Mouse (Mus musculus) ES-E14 (cell line): Measurements from ENCODE around the gene Spert.

Source experiments
- CHD2 ChIP-seq: IDR thresholded peaks from 2 replicates; pipeline ENCODE4 v1.6.1; 2014; ENCODE audit warnings: mild to moderate bottlenecking, low read depth, low read length, inconsistent platforms
- HCFC1 ChIP-seq: IDR thresholded peaks from 2 replicates; pipeline ENCODE4 v1.6.1; 2012; ENCODE audit warnings: low read length, inconsistent platforms, borderline replicate concordance; ENCODE audit not compliant: insufficient read depth
- MAFK ChIP-seq: IDR thresholded peaks from 2 replicates; pipeline ENCODE4 v1.6.1; 2014; ENCODE audit warnings: mild to moderate bottlenecking, low read depth, low read length, inconsistent platforms; ENCODE audit not compliant: insufficient read depth
- ZC3H11A ChIP-seq: IDR thresholded peaks from 2 replicates; pipeline ENCODE4 v1.6.1; 2012; ENCODE audit warnings: low read depth, mild to moderate bottlenecking, inconsistent platforms, low read length, borderline replicate concordance
- ZNF384 ChIP-seq: IDR thresholded peaks from 2 replicates; pipeline ENCODE4 v1.6.1; 2012; ENCODE audit warnings: low read depth, low read length, inconsistent platforms

DNA sequence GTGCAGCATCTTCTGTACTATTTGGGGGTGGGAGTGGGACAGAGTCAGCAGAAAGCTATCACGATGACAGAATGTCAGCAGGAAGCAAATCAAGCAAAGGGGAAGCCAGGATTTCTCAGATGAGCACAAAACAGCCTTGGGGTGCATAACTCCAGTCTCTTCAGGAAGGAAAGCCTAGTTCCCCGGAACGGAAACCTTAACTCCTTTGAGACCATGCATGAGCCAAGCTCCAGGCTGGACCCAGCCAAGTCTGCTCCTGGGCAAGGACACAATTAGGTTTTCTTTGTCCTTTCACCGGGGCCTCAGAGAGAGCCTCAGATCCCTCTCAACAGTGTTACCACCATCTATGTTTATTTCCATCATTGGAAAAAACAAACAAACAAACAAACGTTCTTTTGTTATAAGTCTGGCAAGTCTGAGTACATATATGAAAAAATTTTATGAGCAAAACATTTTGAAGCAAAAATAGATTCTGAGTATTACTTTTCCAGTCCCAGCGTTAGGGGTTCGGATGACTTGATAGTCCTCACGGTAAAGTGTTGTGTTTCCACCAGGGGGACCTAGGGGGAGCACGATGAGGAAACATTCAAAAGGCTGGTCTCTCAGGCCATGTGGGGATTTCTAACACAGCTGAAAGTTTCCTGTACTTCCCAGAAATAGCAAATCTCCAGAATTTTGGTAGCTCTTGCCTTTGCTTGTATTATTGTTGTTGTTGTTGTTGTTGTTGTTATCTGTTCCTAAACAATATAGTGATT, 31.2 kb downstream of the Spert start:
- TF ChIP-seq ZC3H11A, result no peak
- no peak for TF ChIP-seq CHD2
- no peak for TF ChIP-seq HCFC1
- TF ChIP-seq ZNF384, result no peak
- no peak for TF ChIP-seq MAFK
